Mouse (Mus musculus): ENCODE measurements around the gene B3galt6.

DNA sequence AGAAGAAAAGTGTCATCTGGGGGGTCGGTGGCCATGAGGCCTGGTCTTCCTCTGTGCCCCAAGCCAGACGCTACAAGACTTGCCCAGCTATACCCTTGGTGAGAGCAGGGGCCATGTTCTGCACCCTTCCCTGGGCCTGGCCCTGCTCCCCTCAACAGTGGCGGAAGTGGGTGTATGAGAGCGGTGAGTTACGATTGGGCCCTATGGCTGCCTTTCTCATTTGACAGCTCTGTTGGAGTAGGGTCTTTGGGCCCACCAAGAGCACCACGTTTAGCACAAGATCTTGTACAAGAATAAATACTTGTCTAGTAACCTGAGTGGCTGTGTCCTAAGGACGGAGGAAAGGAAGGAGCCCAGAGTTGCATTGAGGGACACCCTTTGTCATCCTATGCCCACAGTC is 36.1 kb upstream of the B3galt6 start:
- no peak for TF ChIP-seq POLR2A (IDR thresholded peaks at IDR 0.05; ENCODE audit: low read depth, low read length)
- no peak for TF ChIP-seq CTCF (conservative IDR thresholded peaks at IDR 0.05; ENCODE audit: insufficient read depth, insufficient read length, low read depth, low read length)
